In genomic region chr15:7813531-7814370, GRCm38 (mm10) we compare ENCODE assay signal across 9 mouse cellular contexts. TPM values are rescaled to one million over a fixed set of nuclear protein-coding genes. Genes with fewer than 3 reads are reported as not detected.
A peak's percentile ranks its signal among the peaks of the same experiment; 100 is the strongest.
DNase-seq lines count a peak whose midpoint lies in the region; ATAC-seq and TF ChIP-seq lines count a peak whose summit lies in the region.
"Had no signal": no experiment of that assay in that cellular context is flagged by ENCODE, and none has a peak within 500 bp of the region (broad histone marks: within the 10 kb centered on the region; RNA-seq: fewer than 3 reads in every experiment).

No protein-coding gene starts in this region.

- H3K4me3 ChIP-seq in spleen, adult 2 months (ENCODE audit: extremely low read depth, insufficient read depth, insufficient read length), result peak overlapping the region; percentile 16; the same call in 1 of the 2 replicates
- peak overlapping the region; percentile 66 for H3K4me3 ChIP-seq in intestine, embryonic 16.5 days (ENCODE audit: low read length)
- H3K4me3 ChIP-seq in midbrain, embryonic 15.5 days, result peak overlapping the region; percentile 55

- TF ChIP-seq CTCF in spleen, adult 2 months (IDR thresholded peaks at IDR 0.05; ENCODE audit: extremely low read depth, insufficient read depth, insufficient read length, insufficient replicate concordance), result no peak

- peak; percentile 12 for DNase-seq in adrenal gland, postnatal 14 days
- DNase-seq in adrenal gland, postnatal 4 days (ENCODE audit: low spot score in 2 of 2), result no peak
- DNase-seq in spleen, adult 2 months (ENCODE audit: low read depth in 1 of 2, low spot score in 2 of 2), result no peak
- DNase-seq in spleen, postnatal 4 days (ENCODE audit: low spot score in 2 of 2), result no peak
- no peak for DNase-seq in urinary bladder, adult 2 months (ENCODE audit: low spot score)
- no peak for DNase-seq in natural killer cell, adult 2 months (ENCODE audit: low spot score in 2 of 2)

- H3K4me2 ChIP-seq in intestine, embryonic 16.5 days (ENCODE audit: low read depth, low read length), result peak overlapping the region; percentile 95
- peak overlapping the region; percentile 92 for H3K4me2 ChIP-seq in midbrain, embryonic 15.5 days

- peak overlapping the region; percentile 72 for H3K9ac ChIP-seq in intestine, embryonic 16.5 days (ENCODE audit: low read depth, low read length)
- peak overlapping the region; percentile 45 for H3K9ac ChIP-seq in midbrain, embryonic 15.5 days

- 0 out of 2 replicates have a peak, but pooled peaks have one; percentile 11 for ATAC-seq in intestine, embryonic 16.5 days
- peak; percentile 25; the same call in 1 of the 2 replicates for ATAC-seq in midbrain, embryonic 15.5 days (replicated peaks)

- H3K36me3 ChIP-seq in spleen, adult 2 months (ENCODE audit: control insufficient read depth, insufficient read depth, low read length), result no peaks in the 10 kb centered on the region
- no peaks in the 10 kb centered on the region for H3K36me3 ChIP-seq in intestine, embryonic 16.5 days (ENCODE audit: control insufficient read depth, insufficient read depth, low read length)
- H3K36me3 ChIP-seq in midbrain, embryonic 15.5 days (replicated peaks), result no peaks in the 10 kb centered on the region

- no peak for TF ChIP-seq POLR2A in spleen, adult 2 months (IDR thresholded peaks at IDR 0.05; ENCODE audit: low read depth, low read length)

- peaks cover 30% of the 10 kb centered on the region for H3K27me3 ChIP-seq in spleen, adult 2 months (ENCODE audit: control insufficient read depth, insufficient read depth, low read length)
- H3K27me3 ChIP-seq in intestine, embryonic 16.5 days (replicated peaks; ENCODE audit: control insufficient read depth, insufficient read depth, low read length), result peaks cover 46% of the 10 kb centered on the region
- peaks cover 93% of the 10 kb centered on the region for H3K27me3 ChIP-seq in midbrain, embryonic 15.5 days (replicated peaks)

- 4% methylated on average over 45 of the region's 45 CpGs for WGBS in spleen, adult 2 months
- WGBS in intestine, embryonic 16.5 days, result under 1% methylated on average over 44 of the region's 45 CpGs
- under 1% methylated on average over 42 of the region's 45 CpGs for WGBS in midbrain, embryonic 15.5 days

- H3K4me1 ChIP-seq in spleen, adult 2 months (ENCODE audit: control insufficient read depth, insufficient read depth, insufficient read length), result no peaks in the 10 kb centered on the region
- H3K4me1 ChIP-seq in intestine, embryonic 16.5 days (ENCODE audit: control insufficient read depth, insufficient read depth, low read length), result peaks cover 15% of the 10 kb centered on the region
- H3K4me1 ChIP-seq in midbrain, embryonic 15.5 days, result peaks cover 50% of the 10 kb centered on the region

- H3K9me3 ChIP-seq in intestine, embryonic 16.5 days (ENCODE audit: control insufficient read depth, low read length), result no peaks in the 10 kb centered on the region
- no peaks in the 10 kb centered on the region for H3K9me3 ChIP-seq in midbrain, embryonic 15.5 days

- H3K27ac ChIP-seq in spleen, adult 2 months (ENCODE audit: insufficient read depth, low read length), result no peak overlapping the region
- 0 out of 2 replicates have a peak overlapping the region, but pooled peaks have one; percentile 23 for H3K27ac ChIP-seq in intestine, embryonic 16.5 days (ENCODE audit: low read length)
- no peak overlapping the region for H3K27ac ChIP-seq in midbrain, embryonic 15.5 days
- H3K27ac ChIP-seq: macrophage had no signal

RNA-seq across cellular contexts. Expression of gene Gdnf, which starts 3.1 kb away (rescaled TPM):
- 0.11 and 0.19 TPM in 2 replicates for total RNA-seq in adrenal gland, postnatal 14 days (2021)
- under 1 TPM; 0.34 to 0.98 TPM for total RNA-seq in adrenal gland, postnatal 4 days (2021)
- polyA plus RNA-seq in spleen, adult 2 months (2012; rRNA removed), result 0.09 and 0.14 TPM in 2 replicates
- 1.3 and 1.4 TPM in 2 replicates for polyA plus RNA-seq in intestine, embryonic 16.5 days (2015; fragmentation: Nextera tagmentation; extraction: Ambion mirVana)
- 0.08 TPM in 2 replicates for polyA plus RNA-seq in midbrain, embryonic 15.5 days (2015; fragmentation: Nextera tagmentation; extraction: Ambion mirVana)
- 0.21 and 0.30 TPM in 2 replicates for polyA plus RNA-seq in urinary bladder, adult 2 months (2012; rRNA removed)
- polyA plus RNA-seq: macrophage had no signal

Comparison
In these comparisons a context has a peak if more than half of its experiments do, and no peak if none do; other contexts are left out.
1. H3K4me3 ChIP-seq: peak in every context shown above with its lines; median percentile 66 in intestine, embryonic 16.5 days; 55 in midbrain, embryonic 15.5 days; 16 in spleen, adult 2 months.